Mouse (Mus musculus): ENCODE measurements around the gene Zc3h7b. TPM values are rescaled to one million over a fixed set of nuclear protein-coding genes. Genes with fewer than 3 reads are reported as not detected.

Gene Zc3h7b
- total and polyA plus RNA-seq, 3 experiments, result 30.9 to 74.9 (median 65.5) TPM

GRCm38 (mm10) chr15:81813986-81814705, 69.3 kb downstream of the Zc3h7b start:
- Histone ChIP-seq H3K27ac (no peak overlapping the region), H3K9ac (ENCODE audit: low read depth, low read length) (no peak overlapping the region)
- WGBS, result 75% methylated on average over 5 of the region's 5 CpGs

GRCm38 (mm10) chr15:81814716-81815370, 70.0 kb downstream of the Zc3h7b start:
- peak in 1 of 2 experiments; percentile 42 for DNase-seq

More at GRCm38 (mm10) chr15:81813986-81814705, 69.3 kb downstream of the Zc3h7b start:
- TF ChIP-seq CTCF (IDR thresholded peaks at IDR 0.05) (no peak), EP300 (IDR thresholded peaks at IDR 0.05; ENCODE audit: insufficient read depth, low read depth, low read length) (no peak), POLR2A (IDR thresholded peaks at IDR 0.05; ENCODE audit: insufficient read depth, low read depth, low read length) (no peak)
- no peaks in the 10 kb centered on the region for H3K27me3 ChIP-seq (ENCODE audit: control insufficient read depth, insufficient read depth, low read length)
- H3K4me3 ChIP-seq, result no peak overlapping the region
- peaks cover 11% of the 10 kb centered on the region for H3K79me2 ChIP-seq (replicated peaks; ENCODE audit: control insufficient read depth, insufficient read depth, low read length)
- DNase-seq, result no peak
- intact Hi-C loops (cut with DNase I), result loop anchor here (1.0 to 2.0 kb wide), 2 partner anchors 17 kb away; no protein-coding TSS in a partner anchor
- H3K4me1 ChIP-seq (ENCODE audit: control insufficient read depth, insufficient read depth, low read length), result peaks cover 12% of the 10 kb centered on the region
- peaks cover 23% of the 10 kb centered on the region for H3K36me3 ChIP-seq (ENCODE audit: control insufficient read depth, insufficient read depth, low read length)

DNA sequence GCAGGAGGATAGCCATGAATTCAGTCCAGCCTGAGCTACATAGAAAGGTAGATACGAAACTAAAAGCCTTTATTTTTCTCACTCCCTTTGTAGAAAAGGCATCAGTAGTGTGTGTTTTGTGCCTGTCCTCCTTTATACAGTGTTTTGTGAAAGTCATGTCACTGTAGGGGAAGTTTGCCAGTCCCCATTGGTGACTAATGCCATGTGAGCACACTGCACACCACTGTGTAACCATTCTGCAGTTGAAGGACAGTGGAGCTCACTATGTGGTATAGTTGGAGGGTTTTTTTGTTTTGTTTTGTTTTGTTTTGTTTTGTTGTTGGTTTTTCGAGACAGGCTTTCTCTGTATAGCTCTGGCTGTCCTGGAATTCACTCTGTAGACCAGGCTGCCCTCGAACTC, 73.5 kb downstream of the Zc3h7b start:
- Histone ChIP-seq H3K9ac (ENCODE audit: low read depth, low read length) (no peak overlapping the region), H3K79me2 (replicated peaks; ENCODE audit: control insufficient read depth, insufficient read depth, low read length) (peaks cover 7% of the 10 kb centered on the region), H3K4me1 (ENCODE audit: control insufficient read depth, insufficient read depth, low read length) (peaks cover 4% of the 10 kb centered on the region; the same call in 1 of the 2 replicates), H3K27ac (no peak overlapping the region), H3K27me3 (ENCODE audit: control insufficient read depth, insufficient read depth, low read length) (no peaks in the 10 kb centered on the region), H3K4me3 (no peak overlapping the region), H3K36me3 (ENCODE audit: control insufficient read depth, insufficient read depth, low read length) (peaks cover 15% of the 10 kb centered on the region)
- no peak for DNase-seq
- TF ChIP-seq CTCF (IDR thresholded peaks at IDR 0.05) (no peak), EP300 (IDR thresholded peaks at IDR 0.05; ENCODE audit: insufficient read depth, low read depth, low read length) (no peak), POLR2A (IDR thresholded peaks at IDR 0.05; ENCODE audit: insufficient read depth, low read depth, low read length) (no peak)
- intact Hi-C loops (cut with DNase I), result no loop called here
- 93% methylated on average over 3 of the region's 3 CpGs for WGBS

More at GRCm38 (mm10) chr15:81814716-81815370, 70.0 kb downstream of the Zc3h7b start:
- Histone ChIP-seq H3K36me3 (ENCODE audit: control insufficient read depth, insufficient read depth, low read length) (peaks cover 17% of the 10 kb centered on the region), H3K27ac (no peak overlapping the region), H3K9ac (ENCODE audit: low read depth, low read length) (no peak overlapping the region), H3K4me3 (no peak overlapping the region), H3K4me1 (ENCODE audit: control insufficient read depth, insufficient read depth, low read length) (peaks cover 10% of the 10 kb centered on the region), H3K79me2 (replicated peaks; ENCODE audit: control insufficient read depth, insufficient read depth, low read length) (peaks cover 11% of the 10 kb centered on the region), H3K27me3 (ENCODE audit: control insufficient read depth, insufficient read depth, low read length) (no peaks in the 10 kb centered on the region)
- intact Hi-C loops (cut with DNase I), result no loop called here
- no peak for TF ChIP-seq CTCF (IDR thresholded peaks at IDR 0.05)
- TF ChIP-seq POLR2A (IDR thresholded peaks at IDR 0.05; ENCODE audit: insufficient read depth, low read depth, low read length), result 0 out of 2 replicates have a peak, but pooled peaks have one; percentile 10
- WGBS, result 65% methylated on average over 12 of the region's 12 CpGs

DNA sequence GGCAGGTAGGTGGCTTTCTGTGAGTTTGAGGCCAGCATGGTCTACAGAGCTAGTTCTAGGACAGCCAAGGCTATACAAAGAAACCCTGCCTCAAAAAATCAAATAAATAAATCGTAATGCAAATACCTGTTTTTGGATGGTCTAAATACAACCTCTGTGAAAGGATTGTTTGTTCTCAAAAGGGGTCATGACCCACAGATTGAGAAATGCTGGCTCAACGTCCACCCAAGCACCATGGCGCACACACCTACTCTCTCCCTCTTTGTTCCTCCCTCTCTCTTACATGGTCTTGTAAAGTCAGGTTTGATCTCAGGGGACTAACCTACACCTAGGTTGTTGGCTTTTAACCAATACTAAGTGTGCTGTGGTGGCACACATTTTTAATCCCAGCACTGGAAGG, 77.8 kb downstream of the Zc3h7b start:
- intact Hi-C loops (cut with DNase I), result no loop called here

DNA sequence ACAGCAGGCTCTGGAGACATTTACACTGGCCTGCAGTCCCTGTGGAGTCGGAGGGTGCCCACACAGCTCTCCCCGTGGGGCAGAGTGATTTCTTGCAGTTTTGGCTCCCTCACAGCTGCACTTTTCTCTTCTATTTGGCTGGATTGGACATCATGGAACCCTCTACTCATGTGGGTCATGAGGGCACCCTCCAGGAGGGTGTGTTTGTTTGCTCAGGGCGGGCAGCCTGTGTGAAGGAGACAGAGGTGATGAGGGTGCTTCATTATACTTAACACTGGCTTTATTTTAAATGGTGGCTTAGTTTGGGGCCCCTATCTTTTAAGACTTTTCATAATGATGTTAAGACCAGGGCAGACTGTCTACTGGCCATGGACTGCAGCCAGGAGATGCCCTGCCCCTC, 80.0 kb downstream of the Zc3h7b start:
- Histone ChIP-seq H3K4me1 (ENCODE audit: control insufficient read depth, insufficient read depth, low read length) (peaks cover 3% of the 10 kb centered on the region; the same call in 1 of the 2 replicates), H3K4me3 (no peak overlapping the region), H3K9ac (ENCODE audit: low read depth, low read length) (no peak overlapping the region), H3K36me3 (ENCODE audit: control insufficient read depth, insufficient read depth, low read length) (peaks cover 2% of the 10 kb centered on the region), H3K27me3 (ENCODE audit: control insufficient read depth, insufficient read depth, low read length) (no peaks in the 10 kb centered on the region), H3K27ac (no peak overlapping the region), H3K79me2 (replicated peaks; ENCODE audit: control insufficient read depth, insufficient read depth, low read length) (peaks cover under 1% of the 10 kb centered on the region)
- no peak for DNase-seq
- 79% methylated on average over 3 of the region's 3 CpGs for WGBS
- TF ChIP-seq CTCF (IDR thresholded peaks at IDR 0.05), result no peak
- no peak for TF ChIP-seq EP300 (IDR thresholded peaks at IDR 0.05; ENCODE audit: insufficient read depth, low read depth, low read length)
- TF ChIP-seq POLR2A (IDR thresholded peaks at IDR 0.05; ENCODE audit: insufficient read depth, low read depth, low read length), result no peak
- intact Hi-C loops (cut with DNase I), result no loop called here

More for the DNA sequence above, 77.8 kb downstream of the Zc3h7b start:
- Histone ChIP-seq H3K27me3 (ENCODE audit: control insufficient read depth, insufficient read depth, low read length) (no peaks in the 10 kb centered on the region), H3K36me3 (ENCODE audit: control insufficient read depth, insufficient read depth, low read length) (peaks cover 8% of the 10 kb centered on the region), H3K9ac (ENCODE audit: low read depth, low read length) (no peak overlapping the region), H3K27ac (no peak overlapping the region), H3K4me3 (no peak overlapping the region), H3K79me2 (replicated peaks; ENCODE audit: control insufficient read depth, insufficient read depth, low read length) (peaks cover 2% of the 10 kb centered on the region), H3K4me1 (ENCODE audit: control insufficient read depth, insufficient read depth, low read length) (no peaks in the 10 kb centered on the region)
- no peak for DNase-seq
- TF ChIP-seq EP300 (IDR thresholded peaks at IDR 0.05; ENCODE audit: insufficient read depth, low read depth, low read length) (no peak), POLR2A (IDR thresholded peaks at IDR 0.05; ENCODE audit: insufficient read depth, low read depth, low read length) (no peak), CTCF (IDR thresholded peaks at IDR 0.05) (no peak)
- WGBS, result 83% methylated on average over 3 of the region's 3 CpGs

Measured in heart, adult 2 months (tissue).